Mouse (Mus musculus) MEL (cell line): ENCODE data around the gene Calm4.

Experiments
- CTCF ChIP-seq, 3 experiments: IDR thresholded peaks in 2 of 3; conservative IDR thresholded peaks in 1 of 3; 2 replicates each; pipeline ENCODE4 v1.5.1; 2011 to 2012; ENCODE audit warnings: low read length in 3 of 3, low read depth in 2 of 3, mild to moderate bottlenecking in 2 of 3, improper control_type of control experiment in 1 of 3, inconsistent platforms in 1 of 3, mixed read lengths in 1 of 3, moderate library complexity in 1 of 3; ENCODE audit not compliant: control insufficient read depth in 1 of 3, insufficient read depth in 1 of 3, poor library complexity in 1 of 3, severe bottlenecking in 1 of 3
- ZNF384 ChIP-seq: IDR thresholded peaks from 2 replicates; pipeline ENCODE4 v1.6.1; 2012; ENCODE audit warnings: low read depth, mild to moderate bottlenecking, inconsistent platforms, low read length, improper control_type of control experiment

DNA sequence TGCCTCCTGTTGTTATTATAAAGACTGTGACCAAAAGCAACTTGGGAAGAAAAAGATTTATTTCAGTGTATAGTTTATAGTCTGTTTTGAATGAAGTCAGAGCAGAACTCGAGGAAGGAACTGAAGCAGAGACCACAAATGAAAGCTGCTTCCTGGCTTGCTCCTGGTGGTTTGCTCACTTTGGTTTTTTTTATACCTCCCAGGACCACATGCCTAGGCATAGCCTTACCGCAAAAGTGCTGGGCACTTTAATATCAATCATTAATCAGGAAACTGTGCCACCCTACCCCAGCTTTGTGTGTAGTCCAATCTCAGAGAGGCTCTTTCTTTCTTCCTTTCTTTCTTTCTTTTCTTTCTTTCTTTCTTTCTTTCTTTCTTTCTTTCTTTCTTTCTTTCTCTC, 5.1 kb upstream of the Calm4 start:
- TF ChIP-seq CTCF (IDR thresholded peaks at IDR 0.05 in 2 of 3, conservative IDR thresholded peaks at IDR 0.05 in 1 of 3; ENCODE audit: control insufficient read depth in 1 of 3, insufficient read depth in 1 of 3, low read depth in 2 of 3, low read length in 3 of 3, poor library complexity in 1 of 3, severe bottlenecking in 1 of 3) (no peak), ZNF384 (no peak)
